Mouse (Mus musculus): ENCODE measurements around the gene Smad3.

DNA sequence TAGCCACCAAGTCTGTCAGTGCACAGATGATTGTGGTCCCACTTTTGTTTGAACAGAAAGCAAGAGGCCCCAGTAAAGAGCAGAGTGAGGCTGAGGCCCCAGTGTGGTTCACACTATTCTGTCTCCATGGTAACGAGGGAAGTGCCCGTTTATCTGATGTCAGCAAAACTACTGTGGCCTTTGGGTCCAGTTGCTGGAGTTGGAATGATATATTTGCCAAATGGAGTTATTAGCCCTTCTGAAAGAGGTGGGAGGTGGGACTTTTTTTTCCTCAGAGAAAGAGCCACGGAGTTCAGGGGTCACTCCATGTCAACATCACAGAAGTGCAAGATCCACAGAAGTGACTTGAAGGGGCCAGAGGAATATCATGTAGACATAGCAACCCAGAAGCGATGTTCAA lies 24.9 kb upstream of the Smad3 start:
- TF ChIP-seq CTCF (IDR thresholded peaks at IDR 0.05; ENCODE audit: extremely low read depth, insufficient read depth, insufficient read length, insufficient replicate concordance), result no peak
- TF ChIP-seq POLR2A (IDR thresholded peaks at IDR 0.05; ENCODE audit: low read depth, low read length), result no peak

All from spleen, adult 2 months (tissue).